Mouse (Mus musculus): Measurements from ENCODE around the gene Ky. TPM values are rescaled to one million over a fixed set of nuclear protein-coding genes. Genes with fewer than 3 reads are reported as not detected.

Gene Ky
- polyA plus RNA-seq, 1 experiment from 2014 or later: 0.10 TPM

DNA sequence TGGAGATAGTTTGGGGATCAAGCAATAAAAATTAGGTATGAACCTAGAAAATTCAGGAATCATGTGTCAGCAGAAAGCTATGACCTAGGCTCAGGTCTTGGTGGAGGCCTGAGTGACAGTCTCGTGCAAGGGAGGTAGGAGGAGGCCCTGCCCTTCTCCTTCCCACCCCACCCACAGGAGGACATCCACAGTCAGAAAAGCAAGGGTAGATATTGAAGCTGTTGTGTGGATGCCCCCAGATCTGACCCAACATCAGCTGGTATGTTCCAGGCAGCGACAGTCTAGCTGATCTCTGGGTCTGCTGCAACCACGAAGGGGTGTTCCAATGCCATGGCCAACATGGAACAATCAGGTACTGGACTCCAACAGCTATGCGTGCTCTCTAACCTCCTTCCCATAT, 10.3 kb upstream of the Ky start:
- Histone ChIP-seq H3K9me3 (no peaks in the 10 kb centered on the region), H3K27me3 (ENCODE audit: poor library complexity, severe bottlenecking) (peaks cover 7% of the 10 kb centered on the region; the same call in 1 of the 2 replicates), H3K36me3 (replicated peaks) (no peaks in the 10 kb centered on the region), H3K27ac (no peak overlapping the region), H3K4me1 (peaks cover 11% of the 10 kb centered on the region; the same call in 1 of the 2 replicates), H3K4me3 (no peak overlapping the region)
- DNase-seq (ENCODE audit: extremely low spot score, low spot score): no peak
- 86% methylated on average over 4 of the region's 4 CpGs for WGBS

DNA sequence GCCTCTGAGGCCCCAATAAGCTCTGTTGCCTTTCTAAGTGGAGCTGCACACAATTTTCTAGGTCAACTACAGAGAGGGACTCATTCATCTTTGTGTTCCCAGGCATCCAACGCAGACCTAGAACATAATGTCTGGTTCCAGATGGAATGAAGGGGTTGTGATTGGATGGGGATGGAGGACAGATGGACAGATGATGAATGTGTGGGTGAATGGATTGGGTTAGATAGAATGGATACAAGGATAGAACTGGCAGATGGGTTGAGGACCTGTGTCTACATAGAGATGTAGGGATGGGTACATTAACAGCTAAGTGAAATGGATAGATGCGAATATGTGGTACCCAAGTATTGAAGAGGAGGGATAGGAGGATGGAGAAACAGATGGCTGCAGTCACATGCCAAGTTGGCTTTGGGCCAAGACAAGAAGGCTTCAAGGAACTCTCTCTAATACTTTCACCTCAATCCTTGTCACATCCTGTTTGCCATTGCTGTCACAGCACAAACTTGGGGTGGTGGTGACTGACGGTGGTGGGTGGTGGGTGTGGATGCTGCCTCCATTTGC, 9.0 kb upstream of the Ky start:
- Histone ChIP-seq H3K4me1 (peaks cover 11% of the 10 kb centered on the region; the same call in 1 of the 2 replicates), H3K27me3 (ENCODE audit: poor library complexity, severe bottlenecking) (peaks cover 7% of the 10 kb centered on the region; the same call in 1 of the 2 replicates), H3K4me3 (no peak overlapping the region), H3K9me3 (no peaks in the 10 kb centered on the region), H3K36me3 (replicated peaks) (no peaks in the 10 kb centered on the region), H3K27ac (no peak overlapping the region)
- 85% methylated on average over 3 of the region's 3 CpGs for WGBS
- no peak for DNase-seq (ENCODE audit: extremely low spot score, low spot score)

DNA sequence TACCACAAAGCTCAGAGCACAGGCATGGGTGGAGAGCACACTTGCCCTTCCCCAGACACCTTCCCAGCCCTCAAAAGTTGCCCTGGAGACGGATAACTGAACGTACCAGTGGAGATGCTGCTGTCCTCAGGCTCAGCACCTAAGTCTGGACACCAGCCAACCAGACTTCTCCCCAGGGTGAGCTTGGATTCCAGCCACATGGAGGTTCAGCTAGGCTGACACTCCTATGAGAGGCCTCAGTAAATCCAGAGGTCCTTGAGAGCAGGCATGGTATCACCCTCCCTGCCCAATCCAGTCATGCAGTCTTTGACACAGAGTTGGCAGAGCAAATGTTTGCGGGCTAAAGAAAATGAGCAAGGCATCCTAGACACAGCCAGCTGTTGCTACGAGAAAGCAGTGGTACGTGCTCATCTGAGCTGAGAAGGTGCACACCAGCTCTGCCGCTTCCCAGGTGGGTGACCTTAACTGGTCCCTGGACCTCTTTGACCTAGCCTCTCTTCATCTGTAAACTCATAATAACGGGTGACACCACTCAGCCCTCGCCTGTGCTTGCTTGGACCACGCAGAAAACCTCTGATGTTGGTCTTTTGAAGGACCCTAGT, 8.4 kb upstream of the Ky start:
- Histone ChIP-seq H3K4me3 (no peak overlapping the region), H3K9me3 (no peaks in the 10 kb centered on the region), H3K27me3 (ENCODE audit: poor library complexity, severe bottlenecking) (peaks cover 7% of the 10 kb centered on the region; the same call in 1 of the 2 replicates), H3K4me1 (peaks cover 10% of the 10 kb centered on the region; the same call in 1 of the 2 replicates), H3K36me3 (replicated peaks) (no peaks in the 10 kb centered on the region), H3K27ac (no peak overlapping the region)
- WGBS: 95% methylated on average over 9 of the region's 9 CpGs
- no peak for DNase-seq (ENCODE audit: extremely low spot score, low spot score)

DNA sequence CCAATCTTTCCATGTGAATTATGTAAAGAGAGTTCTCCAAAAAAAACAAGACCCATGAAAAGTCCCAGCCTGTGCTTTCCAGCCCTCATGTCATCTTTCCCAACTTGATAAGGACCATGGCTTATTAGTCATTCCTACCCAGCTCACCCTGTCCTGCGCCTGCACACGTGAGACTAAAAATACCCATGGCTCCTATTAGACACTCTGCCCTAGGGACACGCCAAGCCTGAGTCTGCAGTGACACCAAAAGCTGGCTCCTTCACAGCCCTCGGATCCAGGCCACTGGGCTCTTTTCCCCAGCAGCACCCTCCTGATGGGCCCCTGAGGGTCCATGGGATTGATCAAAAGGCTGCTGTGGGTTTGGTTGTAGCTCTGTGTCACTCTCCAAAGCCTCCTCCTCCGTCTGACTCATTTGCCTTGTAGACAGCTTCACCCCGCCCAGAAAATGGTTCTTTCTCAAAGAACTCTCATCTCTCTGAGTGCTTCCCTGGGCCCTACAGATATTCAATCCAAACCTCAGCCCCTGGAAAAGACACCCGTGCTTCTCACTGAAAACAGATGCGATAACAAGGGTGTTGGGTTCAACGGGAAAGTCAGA, 7.6 kb upstream of the Ky start:
- Histone ChIP-seq H3K27ac (no peak overlapping the region), H3K27me3 (ENCODE audit: poor library complexity, severe bottlenecking) (peaks cover 6% of the 10 kb centered on the region; the same call in 1 of the 2 replicates), H3K4me3 (no peak overlapping the region), H3K9me3 (no peaks in the 10 kb centered on the region), H3K36me3 (replicated peaks) (no peaks in the 10 kb centered on the region), H3K4me1 (peaks cover 4% of the 10 kb centered on the region; the same call in 1 of the 2 replicates)
- DNase-seq (ENCODE audit: extremely low spot score, low spot score): no peak
- WGBS: 88% methylated on average over 9 of the region's 9 CpGs

DNA sequence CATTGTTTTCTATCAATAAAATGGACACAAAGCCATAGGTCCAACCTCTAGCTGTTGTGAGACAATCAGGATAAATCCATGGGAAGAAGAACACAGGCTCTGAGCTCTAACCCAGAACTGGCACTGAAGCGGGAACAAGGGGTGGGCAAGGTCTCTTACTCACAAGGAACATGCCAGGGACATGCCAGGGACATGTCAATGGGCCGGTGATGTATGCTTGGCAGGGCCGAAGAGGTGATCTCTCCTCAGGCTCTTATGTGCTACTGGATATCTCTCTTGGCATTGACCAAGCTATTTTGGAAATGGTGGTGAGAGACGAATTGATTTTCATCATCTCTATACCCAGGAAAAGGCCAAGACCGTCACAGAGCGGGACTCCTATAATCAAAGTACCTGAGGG, 6.8 kb upstream of the Ky start:
- Histone ChIP-seq H3K27ac (no peak overlapping the region), H3K4me3 (no peak overlapping the region), H3K9me3 (no peaks in the 10 kb centered on the region), H3K36me3 (replicated peaks) (no peaks in the 10 kb centered on the region), H3K27me3 (ENCODE audit: poor library complexity, severe bottlenecking) (peaks cover 8% of the 10 kb centered on the region), H3K4me1 (no peaks in the 10 kb centered on the region)
- no peak for DNase-seq (ENCODE audit: extremely low spot score, low spot score)
- WGBS: 96% methylated on average over 6 of the region's 6 CpGs

DNA sequence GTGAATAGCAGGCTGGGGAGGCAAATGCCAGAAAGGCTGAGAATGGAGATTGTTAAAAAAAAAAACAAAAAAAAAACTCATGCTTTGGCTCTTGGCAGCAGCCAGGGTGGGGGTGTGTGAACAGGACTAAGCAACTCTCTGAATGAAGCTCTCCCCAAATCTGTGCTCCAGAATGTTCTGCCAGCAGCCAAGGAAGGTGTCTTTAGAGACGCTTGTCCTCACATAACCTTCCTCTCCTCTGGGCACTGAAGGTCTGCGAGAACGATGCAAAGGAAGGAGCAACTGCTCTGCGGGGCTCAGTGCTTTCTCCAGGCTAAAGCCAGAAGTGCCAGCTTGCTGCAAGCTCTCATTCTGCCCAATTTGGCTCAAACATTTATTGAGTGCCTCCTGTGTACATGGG, 6.3 kb upstream of the Ky start:
- Histone ChIP-seq H3K27me3 (ENCODE audit: poor library complexity, severe bottlenecking) (peaks cover 14% of the 10 kb centered on the region), H3K36me3 (replicated peaks) (no peaks in the 10 kb centered on the region), H3K27ac (no peak overlapping the region), H3K4me1 (no peaks in the 10 kb centered on the region), H3K9me3 (no peaks in the 10 kb centered on the region), H3K4me3 (no peak overlapping the region)
- no peak for DNase-seq (ENCODE audit: extremely low spot score, low spot score)
- WGBS: 84% methylated on average over 4 of the region's 4 CpGs

DNA sequence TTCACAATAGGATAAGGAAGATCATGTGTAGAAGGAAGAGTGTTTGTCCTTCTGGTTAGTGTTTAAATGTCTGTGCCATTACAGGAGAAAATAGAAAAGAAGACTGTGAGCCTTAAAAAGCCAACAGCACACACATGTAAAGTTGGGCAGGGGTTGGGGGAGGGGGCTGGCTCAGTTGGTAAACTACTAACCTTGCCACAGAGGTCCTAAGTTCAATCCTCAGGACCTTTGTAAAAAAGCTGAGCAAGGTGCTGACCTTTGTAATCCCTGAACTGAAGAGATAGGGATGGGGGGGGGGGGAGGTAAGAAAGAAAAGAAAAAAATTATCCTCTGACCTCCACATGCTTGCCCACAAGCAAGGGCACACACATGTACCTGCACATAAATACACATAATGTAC, 5.8 kb upstream of the Ky start:
- H3K27me3 ChIP-seq (ENCODE audit: poor library complexity, severe bottlenecking): peaks cover 18% of the 10 kb centered on the region
- H3K36me3 ChIP-seq (replicated peaks): no peaks in the 10 kb centered on the region
- H3K4me3 ChIP-seq: no peak overlapping the region
- H3K27ac ChIP-seq: no peak overlapping the region
- DNase-seq (ENCODE audit: extremely low spot score, low spot score): no peak
- no peaks in the 10 kb centered on the region for H3K4me1 ChIP-seq
- H3K9me3 ChIP-seq: no peaks in the 10 kb centered on the region

DNA sequence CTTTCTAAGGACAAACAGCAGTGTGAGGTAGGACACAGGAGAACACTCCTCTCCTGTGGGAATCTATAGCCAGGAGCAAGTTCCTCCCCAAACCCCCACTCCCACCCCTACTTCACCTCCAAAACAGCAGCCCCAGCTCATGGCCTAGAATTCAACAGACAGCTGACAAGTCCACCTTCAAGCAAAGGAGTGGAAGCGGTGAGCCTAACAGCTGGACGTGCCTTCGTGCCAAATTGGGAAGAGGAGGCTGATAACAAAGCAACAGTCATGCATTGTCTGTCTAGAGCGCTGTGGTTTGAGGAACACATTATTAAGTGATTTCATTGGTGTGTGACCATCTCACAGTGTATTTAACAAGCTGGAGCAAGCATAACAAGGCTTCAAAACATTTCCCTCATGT, 4.4 kb upstream of the Ky start:
- Histone ChIP-seq H3K36me3 (replicated peaks) (no peaks in the 10 kb centered on the region), H3K27me3 (ENCODE audit: poor library complexity, severe bottlenecking) (peaks cover 32% of the 10 kb centered on the region), H3K4me3 (no peak overlapping the region), H3K27ac (no peak overlapping the region), H3K4me1 (peaks cover 7% of the 10 kb centered on the region), H3K9me3 (no peaks in the 10 kb centered on the region)
- WGBS: 79% methylated on average over 4 of the region's 4 CpGs
- no peak for DNase-seq (ENCODE audit: extremely low spot score, low spot score)

DNA sequence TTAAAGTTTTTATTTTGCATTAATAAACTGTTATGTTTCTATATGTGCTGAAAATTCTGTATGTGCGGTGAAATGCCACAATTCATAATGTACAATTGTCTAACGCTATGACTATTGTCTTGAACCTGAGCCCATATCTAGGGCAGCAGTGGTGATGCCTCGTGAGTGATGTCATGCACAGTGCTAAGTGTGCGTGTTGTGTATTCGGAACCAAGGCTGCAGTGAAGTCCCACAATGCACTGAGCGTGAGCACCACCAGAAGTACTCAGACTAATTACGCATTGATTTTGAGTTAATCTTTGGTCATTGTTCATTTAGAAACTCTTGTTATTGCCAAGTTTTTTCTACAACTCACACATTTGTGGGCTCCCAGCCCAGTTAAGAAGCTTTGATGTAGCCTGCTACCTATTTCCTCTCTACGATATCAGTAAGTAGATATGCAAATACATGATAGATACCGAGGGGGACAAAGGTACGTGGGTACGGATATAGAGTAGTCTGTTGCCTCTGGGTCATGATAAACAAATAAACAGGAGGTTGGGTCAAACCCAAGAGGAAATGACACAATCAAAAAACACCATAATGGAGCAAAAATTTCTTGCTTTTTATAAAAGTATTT, 3.4 kb upstream of the Ky start:
- Histone ChIP-seq H3K4me3 (no peak overlapping the region), H3K36me3 (replicated peaks) (no peaks in the 10 kb centered on the region), H3K4me1 (peaks cover 11% of the 10 kb centered on the region), H3K9me3 (no peaks in the 10 kb centered on the region), H3K27me3 (ENCODE audit: poor library complexity, severe bottlenecking) (peaks cover 42% of the 10 kb centered on the region), H3K27ac (no peak overlapping the region)
- no peak for DNase-seq (ENCODE audit: extremely low spot score, low spot score)
- WGBS: 92% methylated on average over 11 of the region's 11 CpGs

DNA sequence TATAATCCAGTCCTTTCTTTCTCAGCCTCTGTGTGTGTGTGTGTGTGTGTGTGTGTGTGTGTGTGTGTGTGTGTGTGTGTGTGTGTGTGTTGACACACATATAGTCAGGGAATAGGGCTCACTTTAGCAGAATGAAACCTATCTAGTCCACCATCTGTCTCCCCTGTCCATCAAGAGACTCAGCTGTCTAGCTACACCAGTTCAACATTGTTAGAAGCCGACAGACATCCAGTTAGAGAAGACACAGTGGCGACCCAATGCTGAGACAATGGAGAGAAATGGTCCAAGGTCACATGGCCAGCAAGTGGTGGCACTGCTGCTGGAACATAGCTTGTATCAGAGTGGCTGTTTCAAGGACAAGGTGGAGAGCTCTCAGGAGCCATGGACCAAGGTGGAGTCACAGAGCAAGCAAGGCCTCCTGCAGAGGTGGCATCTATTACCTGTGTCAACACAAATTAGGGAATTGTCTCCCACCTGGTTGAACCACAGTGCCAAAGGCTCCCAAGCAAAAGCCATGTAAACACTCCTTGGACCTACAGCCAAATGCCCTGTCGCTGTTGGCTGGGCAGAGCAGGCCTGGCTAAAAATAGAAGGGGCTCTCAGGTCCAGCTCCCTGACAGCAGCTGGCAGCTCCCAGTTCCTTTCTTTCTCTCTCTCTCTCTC, 703 bp upstream of the Ky start:
- peaks cover 66% of the 10 kb centered on the region for H3K27me3 ChIP-seq (ENCODE audit: poor library complexity, severe bottlenecking)
- 88% methylated on average over 3 of the region's 3 CpGs for WGBS
- no peak for DNase-seq (ENCODE audit: extremely low spot score, low spot score)

DNA sequence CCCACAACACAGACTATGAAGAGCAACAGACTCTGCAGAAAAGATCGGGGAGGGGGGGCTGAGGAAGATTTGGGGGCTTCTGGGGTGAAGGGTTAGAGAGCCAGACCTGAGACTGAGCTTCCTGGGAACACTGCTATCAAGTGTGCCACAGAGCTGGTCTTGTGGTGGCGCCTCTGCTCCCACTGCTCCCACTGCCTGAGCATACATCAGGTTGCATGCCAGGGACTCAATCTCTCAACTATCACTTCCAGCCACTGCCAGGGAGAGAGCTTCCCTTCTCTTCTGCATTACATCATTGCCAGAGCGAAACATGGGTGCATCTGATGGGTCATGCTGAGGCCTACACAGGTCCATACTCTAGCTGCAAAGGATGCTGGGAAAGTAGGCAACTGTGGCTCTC, 2.8 kb downstream of the Ky start:
- DNase-seq (ENCODE audit: extremely low spot score, low spot score): no peak
- Histone ChIP-seq H3K4me1 (peaks cover 11% of the 10 kb centered on the region), H3K9me3 (no peaks in the 10 kb centered on the region), H3K27ac (no peak overlapping the region), H3K36me3 (replicated peaks) (no peaks in the 10 kb centered on the region), H3K27me3 (ENCODE audit: poor library complexity, severe bottlenecking) (peaks cover 66% of the 10 kb centered on the region), H3K4me3 (no peak overlapping the region)
- WGBS: 89% methylated on average over 3 of the region's 3 CpGs

More for the DNA sequence above, 703 bp upstream of the Ky start:
- no peak overlapping the region for H3K27ac ChIP-seq
- peaks cover 11% of the 10 kb centered on the region for H3K4me1 ChIP-seq
- no peak overlapping the region for H3K4me3 ChIP-seq
- H3K36me3 ChIP-seq (replicated peaks): no peaks in the 10 kb centered on the region
- no peaks in the 10 kb centered on the region for H3K9me3 ChIP-seq

DNA sequence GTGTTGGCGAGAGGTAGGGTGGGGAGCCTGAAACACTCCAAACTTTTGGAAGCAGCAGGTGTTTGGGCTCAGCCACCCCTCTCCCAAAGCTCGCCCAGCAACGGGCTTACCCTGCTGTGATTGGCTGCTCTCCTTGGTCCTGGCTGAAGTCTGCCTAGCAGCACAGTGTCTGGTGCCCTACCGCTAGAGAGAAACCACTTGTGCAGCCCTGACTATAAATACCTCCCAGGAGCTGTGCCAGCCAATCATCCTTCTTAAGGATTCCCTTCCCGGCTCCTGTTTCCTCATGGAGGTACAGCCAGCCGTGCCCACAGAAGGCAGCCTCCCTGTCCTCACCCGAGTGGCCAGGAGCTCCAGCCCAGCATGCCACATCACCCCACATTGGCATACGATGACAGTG, 5.9 kb downstream of the Ky start:
- Histone ChIP-seq H3K9me3 (no peaks in the 10 kb centered on the region), H3K4me1 (peaks cover 2% of the 10 kb centered on the region), H3K27me3 (ENCODE audit: poor library complexity, severe bottlenecking) (peaks cover 41% of the 10 kb centered on the region), H3K4me3 (no peak overlapping the region), H3K27ac (no peak overlapping the region), H3K36me3 (replicated peaks) (no peaks in the 10 kb centered on the region)
- no peak for DNase-seq (ENCODE audit: extremely low spot score, low spot score)
- WGBS: 54% methylated on average over 8 of the region's 8 CpGs

DNA sequence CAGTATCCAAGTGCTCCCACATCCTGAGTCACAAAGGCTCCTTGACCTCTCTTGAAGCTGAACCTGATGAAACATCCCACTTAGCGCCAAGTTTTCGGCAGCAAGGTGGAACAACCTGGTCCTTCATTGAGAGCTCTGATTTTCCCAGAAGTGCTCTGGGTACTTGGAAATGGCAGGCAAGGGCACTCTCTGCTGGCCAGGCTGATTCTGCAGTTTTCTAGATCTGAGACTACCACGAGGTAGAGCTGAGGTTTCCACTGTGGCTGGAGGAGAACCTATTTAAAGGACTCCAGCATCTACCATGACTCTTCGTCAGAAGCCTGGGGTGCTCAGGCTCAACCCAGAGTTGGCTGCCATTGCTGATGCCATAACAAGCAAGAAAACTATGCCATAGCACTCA, 8.0 kb downstream of the Ky start:
- peaks cover 19% of the 10 kb centered on the region for H3K27me3 ChIP-seq (ENCODE audit: poor library complexity, severe bottlenecking)
- WGBS: 83% methylated on average over 4 of the region's 4 CpGs
- H3K4me3 ChIP-seq: no peak overlapping the region
- no peaks in the 10 kb centered on the region for H3K4me1 ChIP-seq
- no peak overlapping the region for H3K27ac ChIP-seq
- DNase-seq (ENCODE audit: extremely low spot score, low spot score): no peak
- H3K36me3 ChIP-seq (replicated peaks): no peaks in the 10 kb centered on the region
- H3K9me3 ChIP-seq: no peaks in the 10 kb centered on the region

Measured in forebrain, embryonic 10.5 days (tissue).